Mouse (Mus musculus) hindbrain, embryonic 13.5 days (tissue): ENCODE data around the gene Grap. TPM values are rescaled to one million over a fixed set of nuclear protein-coding genes. Genes with fewer than 3 reads are reported as not detected.

Source experiments
- ATAC-seq: fragments of 200-750 bp; cut with Nextera tagmentation; 2 replicates; pipeline ENCODE4 v1.8.0; 2017; ENCODE audit warnings: moderate TSS enrichment; ENCODE audit not compliant: low FRiP score
- H3K27ac ChIP-seq: fragments of 300-500 bp; sonication (generic); 2 replicates; pipeline ENCODE4 v1.5.1; 2015; ENCODE audit warnings: inconsistent platforms, mild to moderate bottlenecking, moderate library complexity
- H3K27me3 ChIP-seq: fragments of 300-500 bp; sonication (generic); 2 replicates; pipeline ENCODE4 v1.6.1; 2015; ENCODE audit warnings: mild to moderate bottlenecking, inconsistent platforms
- H3K36me3 ChIP-seq: fragments of 300-500 bp; sonication (generic); 2 replicates; pipeline ENCODE4 v1.6.1; 2015; ENCODE audit warnings: mild to moderate bottlenecking, inconsistent platforms
- H3K4me1 ChIP-seq: fragments of 300-500 bp; sonication (generic); replicated peaks from 2 replicates; pipeline ENCODE4 v1.6.1; 2015; ENCODE audit warnings: inconsistent platforms
- H3K4me2 ChIP-seq: fragments of 300-500 bp; sonication (generic); 2 replicates; pipeline ENCODE4 v1.6.1; 2015; ENCODE audit warnings: inconsistent platforms, mild to moderate bottlenecking, moderate library complexity
- H3K4me3 ChIP-seq: fragments of 300-500 bp; sonication (generic); 2 replicates; pipeline ENCODE4 v1.5.1; 2015; ENCODE audit warnings: mild to moderate bottlenecking, inconsistent platforms
- H3K9ac ChIP-seq: fragments of 300-500 bp; sonication (generic); 2 replicates; pipeline ENCODE4 v1.6.1; 2015; ENCODE audit warnings: mild to moderate bottlenecking, inconsistent platforms
- H3K9me3 ChIP-seq: fragments of 300-500 bp; sonication (generic); 2 replicates; pipeline ENCODE4 v1.6.1; 2016; ENCODE audit warnings: inconsistent platforms
- WGBS: fragments of 180-500 bp; shearing (Covaris S2); methylation state at CpG from one replicate; pipeline ENCODE4 v1.1.7; 2015; 5-methylcytosine and 5-hydroxymethylcytosine counted together
- polyA plus RNA-seq: library from polyadenylated mRNA; unstranded; fragments of >200 nt; fragmentation: Nextera tagmentation; extraction: Ambion mirVana; gene quantifications from 2 replicates; pipeline ENCODE4 v1.2.1, GENCODE M21; 2015

Gene Grap
- polyA plus RNA-seq, 1 experiment from 2014 or later: 11.0 TPM

GRCm38 (mm10) chr11:61665991-61666799 is 13.1 kb downstream of the Grap start:
- Histone ChIP-seq H3K4me2 (no peak overlapping the region), H3K4me3 (no peak overlapping the region), H3K9ac (no peak overlapping the region), H3K27ac (no peak overlapping the region), H3K27me3 (no peaks in the 10 kb centered on the region), H3K9me3 (no peaks in the 10 kb centered on the region), H3K4me1 (no peaks in the 10 kb centered on the region), H3K36me3 (no peaks in the 10 kb centered on the region)
- WGBS: 43% methylated on average over 7 of the region's 7 CpGs
- no peak for ATAC-seq

- H3K4me1 ChIP-seq: no peaks in the 10 kb centered on the region
- H3K36me3 ChIP-seq: no peaks in the 10 kb centered on the region
- 83% methylated on average over 5 of the region's 5 CpGs for WGBS
- H3K4me3 ChIP-seq: no peak overlapping the region
- H3K4me2 ChIP-seq: no peak overlapping the region
- H3K9me3 ChIP-seq: no peaks in the 10 kb centered on the region
- no peak overlapping the region for H3K27ac ChIP-seq
- 0 out of 2 replicates have a peak overlapping the region, but pooled peaks have one; percentile 5 for H3K9ac ChIP-seq
- ATAC-seq: no peak
- 0 out of 2 replicates have a peak, but pooled peaks cover 3% of the 10 kb centered on the region for H3K27me3 ChIP-seq
Measured at GRCm38 (mm10) chr11:61667248-61667647, 14.2 kb downstream of the Grap start.

GRCm38 (mm10) chr11:61667782-61668181 is 14.7 kb downstream of the Grap start:
- no peaks in the 10 kb centered on the region for H3K4me1 ChIP-seq
- H3K9me3 ChIP-seq: no peaks in the 10 kb centered on the region
- no peak for ATAC-seq
- no peak overlapping the region for H3K9ac ChIP-seq
- H3K4me3 ChIP-seq: no peak overlapping the region
- H3K36me3 ChIP-seq: no peaks in the 10 kb centered on the region
- no peak overlapping the region for H3K27ac ChIP-seq
- 0 out of 2 replicates have a peak, but pooled peaks cover 5% of the 10 kb centered on the region for H3K27me3 ChIP-seq
- H3K4me2 ChIP-seq: no peak overlapping the region
- 88% methylated on average over 5 of the region's 5 CpGs for WGBS

GRCm38 (mm10) chr11:61669492-61670490 is 16.7 kb downstream of the Grap start:
- 84% methylated on average over 14 of the region's 14 CpGs for WGBS
- Histone ChIP-seq H3K4me3 (no peak overlapping the region), H3K4me2 (no peak overlapping the region), H3K9me3 (no peaks in the 10 kb centered on the region), H3K9ac (no peak overlapping the region), H3K4me1 (peaks cover 9% of the 10 kb centered on the region), H3K27me3 (peaks cover 12% of the 10 kb centered on the region; the same call in 1 of the 2 replicates), H3K27ac (no peak overlapping the region), H3K36me3 (no peaks in the 10 kb centered on the region)
- no peak for ATAC-seq

GRCm38 (mm10) chr11:61671781-61672383 is 18.8 kb downstream of the Grap start:
- Histone ChIP-seq H3K4me3 (no peak overlapping the region), H3K4me2 (no peak overlapping the region), H3K27ac (no peak overlapping the region), H3K4me1 (peaks cover 15% of the 10 kb centered on the region), H3K36me3 (no peaks in the 10 kb centered on the region), H3K9me3 (no peaks in the 10 kb centered on the region), H3K27me3 (peaks cover 25% of the 10 kb centered on the region; the same call in 1 of the 2 replicates), H3K9ac (no peak overlapping the region)
- no peak for ATAC-seq
- WGBS: 69% methylated on average over 19 of the region's 19 CpGs

- no peak for ATAC-seq
- no peak overlapping the region for H3K4me3 ChIP-seq
- no peaks in the 10 kb centered on the region for H3K9me3 ChIP-seq
Measured at GRCm38 (mm10) chr11:61673686-61674085, 20.6 kb downstream of the Grap start.

GRCm38 (mm10) chr11:61674151-61674838 is 21.2 kb downstream of the Grap start:
- no peaks in the 10 kb centered on the region for H3K9me3 ChIP-seq
- no peak overlapping the region for H3K4me3 ChIP-seq
- H3K4me2 ChIP-seq: peak overlapping the region; percentile 27; the same call in 1 of the 2 replicates
- H3K4me1 ChIP-seq: peaks cover 15% of the 10 kb centered on the region
- H3K36me3 ChIP-seq: no peaks in the 10 kb centered on the region
- peaks cover 29% of the 10 kb centered on the region; the same call in 1 of the 2 replicates for H3K27me3 ChIP-seq
- no peak overlapping the region for H3K27ac ChIP-seq
- peak; percentile 78 for ATAC-seq
- H3K9ac ChIP-seq: peak overlapping the region; percentile 46; the same call in 1 of the 2 replicates
- 21% methylated on average over 19 of the region's 19 CpGs for WGBS

More at GRCm38 (mm10) chr11:61673686-61674085, 20.6 kb downstream of the Grap start:
- 34% methylated on average over 8 of the region's 8 CpGs for WGBS
- no peaks in the 10 kb centered on the region for H3K36me3 ChIP-seq
- peaks cover 15% of the 10 kb centered on the region for H3K4me1 ChIP-seq
- no peak overlapping the region for H3K9ac ChIP-seq
- H3K27me3 ChIP-seq: peaks cover 29% of the 10 kb centered on the region; the same call in 1 of the 2 replicates
- no peak overlapping the region for H3K27ac ChIP-seq
- no peak overlapping the region for H3K4me2 ChIP-seq

- Histone ChIP-seq H3K4me3 (no peak overlapping the region), H3K9ac (peak overlapping the region; percentile 46; the same call in 1 of the 2 replicates), H3K9me3 (no peaks in the 10 kb centered on the region), H3K36me3 (no peaks in the 10 kb centered on the region), H3K4me1 (peaks cover 15% of the 10 kb centered on the region), H3K27me3 (peaks cover 29% of the 10 kb centered on the region; the same call in 1 of the 2 replicates), H3K27ac (no peak overlapping the region), H3K4me2 (peak overlapping the region; percentile 27; the same call in 1 of the 2 replicates)
- 2% methylated on average over 7 of the region's 8 CpGs for WGBS
- ATAC-seq: peak; percentile 65
Measured at GRCm38 (mm10) chr11:61674839-61675159, 21.7 kb downstream of the Grap start.

GRCm38 (mm10) chr11:61675332-61675731 is 22.3 kb downstream of the Grap start:
- Histone ChIP-seq H3K9me3 (no peaks in the 10 kb centered on the region), H3K27me3 (peaks cover 29% of the 10 kb centered on the region; the same call in 1 of the 2 replicates), H3K4me1 (peaks cover 15% of the 10 kb centered on the region), H3K4me3 (no peak overlapping the region), H3K36me3 (no peaks in the 10 kb centered on the region), H3K4me2 (no peak overlapping the region), H3K9ac (no peak overlapping the region), H3K27ac (no peak overlapping the region)
- 71% methylated on average over 2 of the region's 2 CpGs for WGBS
- ATAC-seq: no peak

- Histone ChIP-seq H3K4me1 (peaks cover 15% of the 10 kb centered on the region), H3K27ac (no peak overlapping the region), H3K36me3 (no peaks in the 10 kb centered on the region), H3K4me3 (no peak overlapping the region), H3K9me3 (no peaks in the 10 kb centered on the region), H3K9ac (no peak overlapping the region), H3K27me3 (peaks cover 35% of the 10 kb centered on the region; the same call in 1 of the 2 replicates), H3K4me2 (no peak overlapping the region)
- WGBS: 60% methylated on average over 7 of the region's 7 CpGs
- no peak for ATAC-seq
Measured at GRCm38 (mm10) chr11:61676216-61676854, 23.3 kb downstream of the Grap start.

- no peak overlapping the region for H3K4me2 ChIP-seq
- H3K27me3 ChIP-seq: peaks cover 35% of the 10 kb centered on the region
- no peaks in the 10 kb centered on the region for H3K9me3 ChIP-seq
- H3K9ac ChIP-seq: no peak overlapping the region
- no peak for ATAC-seq
- H3K4me1 ChIP-seq: peaks cover 15% of the 10 kb centered on the region
- no peak overlapping the region for H3K4me3 ChIP-seq
- no peaks in the 10 kb centered on the region for H3K36me3 ChIP-seq
- WGBS: 86% methylated on average over 4 of the region's 4 CpGs
- no peak overlapping the region for H3K27ac ChIP-seq
Measured at GRCm38 (mm10) chr11:61677709-61678108, 24.6 kb downstream of the Grap start.
